Mouse (Mus musculus) intestine, embryonic 16.5 days (tissue): ENCODE measurements around the gene Ppp1r36. TPM values are rescaled to one million over a fixed set of nuclear protein-coding genes. Genes with fewer than 3 reads are reported as not detected.
A peak's percentile ranks its signal among the peaks of the same experiment; 100 is the strongest.

Experiments
- ATAC-seq: fragments of 200-750 bp; cut with Nextera tagmentation; 2 replicates; pipeline ENCODE4 v1.8.0; 2017; ENCODE audit warnings: moderate TSS enrichment, moderate library complexity
- H3K27ac ChIP-seq: fragments of 300-500 bp; sonication (generic); 2 replicates; pipeline ENCODE4 v1.5.1; 2014; ENCODE audit warnings: mild to moderate bottlenecking, low read length
- H3K27me3 ChIP-seq: fragments of 300-500 bp; sonication (generic); replicated peaks from 2 replicates; pipeline ENCODE4 v1.6.1; 2014; ENCODE audit warnings: low read length, control low read depth, mixed read lengths; ENCODE audit not compliant: control insufficient read depth, insufficient read depth
- H3K36me3 ChIP-seq: fragments of 300-500 bp; sonication (generic); 2 replicates; pipeline ENCODE4 v1.6.1; 2014; ENCODE audit warnings: low read length, control low read depth; ENCODE audit not compliant: control insufficient read depth, insufficient read depth
- H3K4me1 ChIP-seq: fragments of 300-500 bp; sonication (generic); 2 replicates; pipeline ENCODE4 v1.6.1; 2014; ENCODE audit warnings: low read length, control low read depth, mixed read lengths; ENCODE audit not compliant: control insufficient read depth, insufficient read depth
- H3K4me2 ChIP-seq: fragments of 300-500 bp; sonication (generic); 2 replicates; pipeline ENCODE4 v1.6.1; 2014; ENCODE audit warnings: low read depth, low read length, control low read depth
- H3K4me3 ChIP-seq: fragments of 300-500 bp; sonication (generic); 2 replicates; pipeline ENCODE4 v1.5.1; 2014; ENCODE audit warnings: mild to moderate bottlenecking, low read length
- H3K9ac ChIP-seq: fragments of 300-500 bp; sonication (generic); 2 replicates; pipeline ENCODE4 v1.6.1; 2014; ENCODE audit warnings: low read depth, low read length
- H3K9me3 ChIP-seq: fragments of 300-500 bp; sonication (generic); 2 replicates; pipeline ENCODE4 v1.6.1; 2016; ENCODE audit warnings: low read length, control low read depth; ENCODE audit not compliant: control insufficient read depth
- WGBS: fragments of 180-500 bp; shearing (Covaris S2); extraction: QIAGEN DNeasy Blood & Tissue Kit; methylation state at CpG from one replicate; pipeline ENCODE4 v1.1.7; 2014; 5-methylcytosine and 5-hydroxymethylcytosine counted together
- polyA plus RNA-seq: library from polyadenylated mRNA; unstranded; fragments of >200 nt; fragmentation: Nextera tagmentation; extraction: Ambion mirVana; gene quantifications from 2 replicates; pipeline ENCODE4 v1.2.1, GENCODE M21; 2015

Ppp1r36 gene
- polyA plus RNA-seq, 1 experiment from 2014 or later: 1.5 TPM

DNA sequence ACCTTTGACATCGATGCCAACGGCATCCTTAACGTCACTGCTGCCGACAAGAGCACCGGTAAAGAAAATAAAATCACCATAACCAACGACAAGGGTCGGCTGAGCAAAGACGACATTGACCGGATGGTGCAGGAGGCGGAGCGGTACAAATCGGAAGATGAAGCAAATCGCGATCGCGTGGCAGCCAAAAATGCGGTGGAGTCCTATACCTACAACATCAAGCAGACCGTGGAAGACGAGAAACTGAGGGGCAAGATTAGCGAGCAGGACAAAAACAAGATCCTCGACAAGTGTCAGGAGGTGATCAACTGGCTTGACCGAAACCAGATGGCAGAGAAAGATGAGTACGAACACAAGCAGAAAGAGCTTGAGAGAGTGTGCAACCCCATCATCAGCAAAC lies 11.4 kb upstream of the Ppp1r36 start:
- Histone ChIP-seq H3K4me2 (peak overlapping the region; percentile 93), H3K27ac (no peak overlapping the region), H3K36me3 (no peaks in the 10 kb centered on the region), H3K27me3 (peaks cover 27% of the 10 kb centered on the region), H3K9ac (no peak overlapping the region), H3K4me1 (peaks cover 21% of the 10 kb centered on the region), H3K9me3 (no peaks in the 10 kb centered on the region), H3K4me3 (peak overlapping the region; percentile 78)
- no peak for ATAC-seq
- WGBS: 6% methylated on average over 23 of the region's 23 CpGs

GRCm38 (mm10) chr12:76407184-76407583 lies 10.2 kb upstream of the Ppp1r36 start:
- WGBS: 57% methylated on average over 1 of the region's 1 CpGs
- no peak overlapping the region for H3K9ac ChIP-seq
- no peak overlapping the region for H3K27ac ChIP-seq
- H3K4me3 ChIP-seq: no peak overlapping the region
- no peaks in the 10 kb centered on the region for H3K9me3 ChIP-seq
- peaks cover 21% of the 10 kb centered on the region for H3K4me1 ChIP-seq
- ATAC-seq: no peak
- no peaks in the 10 kb centered on the region for H3K36me3 ChIP-seq
- no peak overlapping the region for H3K4me2 ChIP-seq
- peaks cover 27% of the 10 kb centered on the region for H3K27me3 ChIP-seq

DNA sequence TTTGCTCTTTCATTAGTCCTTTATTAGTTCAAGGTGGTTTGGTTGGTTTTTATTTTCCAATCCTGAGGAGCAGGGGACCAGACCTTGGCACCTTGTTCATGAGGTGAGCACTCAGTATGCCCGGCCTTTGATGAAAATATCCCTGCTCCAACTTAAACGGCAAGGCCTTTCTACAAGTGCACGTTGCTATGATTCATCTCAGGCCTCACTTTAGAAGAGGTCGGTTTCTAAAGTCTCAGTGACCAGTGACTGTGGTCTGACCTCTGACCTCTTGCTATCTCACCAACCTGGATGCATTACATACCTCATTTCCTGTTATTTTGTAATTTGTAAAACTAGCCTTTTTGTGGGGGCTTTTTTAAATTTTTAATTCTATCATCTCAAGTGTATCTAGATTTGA lies 8.2 kb upstream of the Ppp1r36 start:
- no peak overlapping the region for H3K4me2 ChIP-seq
- H3K4me3 ChIP-seq: no peak overlapping the region
- H3K9me3 ChIP-seq: no peaks in the 10 kb centered on the region
- H3K27ac ChIP-seq: no peak overlapping the region
- H3K36me3 ChIP-seq: no peaks in the 10 kb centered on the region
- H3K9ac ChIP-seq: no peak overlapping the region
- 59% methylated on average over 4 of the region's 4 CpGs for WGBS
- peaks cover 17% of the 10 kb centered on the region for H3K4me1 ChIP-seq
- peaks cover 27% of the 10 kb centered on the region for H3K27me3 ChIP-seq
- ATAC-seq: no peak

DNA sequence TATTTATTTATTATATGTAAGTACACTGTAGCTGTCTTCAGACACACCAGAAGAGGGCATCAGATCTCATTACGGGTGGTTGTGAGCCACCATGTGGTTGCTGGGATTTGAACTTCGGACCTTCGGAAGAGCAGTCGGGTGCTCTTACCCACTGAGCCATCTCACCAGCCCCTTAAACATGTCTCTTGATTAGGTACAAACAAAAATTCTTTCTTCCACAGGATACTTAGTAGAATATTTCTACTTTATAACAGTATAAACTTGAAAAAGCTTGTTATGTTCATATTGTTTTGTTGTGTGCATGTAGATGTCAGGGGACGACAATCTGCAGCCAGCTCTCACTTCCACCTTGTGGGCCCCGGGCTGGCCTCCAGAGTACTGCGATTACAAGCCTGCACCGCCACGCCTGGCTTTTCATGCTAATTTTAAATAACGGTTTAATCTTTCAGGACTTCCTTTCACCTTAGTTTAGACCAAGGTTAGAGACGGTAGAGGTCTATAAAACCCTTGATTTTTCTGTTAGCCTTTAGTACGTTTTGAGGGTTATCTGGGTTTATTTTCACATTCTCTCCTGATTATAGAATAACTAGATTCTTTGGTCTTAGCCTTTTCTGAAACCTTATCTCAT lies 1.8 kb upstream of the Ppp1r36 start:
- H3K36me3 ChIP-seq: no peaks in the 10 kb centered on the region
- ATAC-seq: no peak

GRCm38 (mm10) chr12:76418346-76418745 lies 1.0 kb downstream of the Ppp1r36 start:
- 96% methylated on average over 5 of the region's 5 CpGs for WGBS
- H3K4me3 ChIP-seq: no peak overlapping the region
- H3K36me3 ChIP-seq: no peaks in the 10 kb centered on the region
- H3K27me3 ChIP-seq: no peaks in the 10 kb centered on the region
- no peak overlapping the region for H3K9ac ChIP-seq
- no peak overlapping the region for H3K27ac ChIP-seq
- no peak for ATAC-seq
- no peak overlapping the region for H3K4me2 ChIP-seq
- H3K4me1 ChIP-seq: peaks cover 5% of the 10 kb centered on the region
- peaks cover 3% of the 10 kb centered on the region for H3K9me3 ChIP-seq

More for the DNA sequence above, 1.8 kb upstream of the Ppp1r36 start:
- Histone ChIP-seq H3K4me2 (no peak overlapping the region), H3K9me3 (peaks cover 3% of the 10 kb centered on the region), H3K4me1 (peaks cover 5% of the 10 kb centered on the region), H3K4me3 (no peak overlapping the region), H3K27me3 (no peaks in the 10 kb centered on the region), H3K9ac (no peak overlapping the region), H3K27ac (no peak overlapping the region)
- 74% methylated on average over 11 of the region's 12 CpGs for WGBS

DNA sequence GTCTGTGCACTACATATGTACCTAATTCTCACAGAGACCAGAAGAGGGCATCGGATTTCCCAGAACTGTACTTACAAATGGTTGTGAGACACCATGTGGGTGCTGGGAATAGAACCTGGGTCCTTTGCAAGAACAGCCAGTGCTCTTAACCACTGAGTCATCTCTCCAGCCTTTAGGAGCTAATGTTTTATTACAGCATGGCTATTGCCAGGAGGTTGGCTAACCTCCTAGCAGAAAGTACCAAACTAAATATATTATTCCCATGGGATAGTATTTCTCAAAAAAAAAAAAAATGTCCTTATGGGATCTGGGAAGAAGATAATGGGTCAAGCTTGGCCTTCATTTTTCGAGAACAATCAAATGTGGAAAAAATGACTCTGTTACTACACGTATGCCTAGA lies 7.9 kb downstream of the Ppp1r36 start:
- 91% methylated on average over 3 of the region's 3 CpGs for WGBS
- Histone ChIP-seq H3K4me3 (no peak overlapping the region), H3K9ac (no peak overlapping the region), H3K9me3 (no peaks in the 10 kb centered on the region), H3K27me3 (no peaks in the 10 kb centered on the region), H3K4me1 (no peaks in the 10 kb centered on the region), H3K36me3 (no peaks in the 10 kb centered on the region), H3K27ac (no peak overlapping the region), H3K4me2 (no peak overlapping the region)
- ATAC-seq: no peak

DNA sequence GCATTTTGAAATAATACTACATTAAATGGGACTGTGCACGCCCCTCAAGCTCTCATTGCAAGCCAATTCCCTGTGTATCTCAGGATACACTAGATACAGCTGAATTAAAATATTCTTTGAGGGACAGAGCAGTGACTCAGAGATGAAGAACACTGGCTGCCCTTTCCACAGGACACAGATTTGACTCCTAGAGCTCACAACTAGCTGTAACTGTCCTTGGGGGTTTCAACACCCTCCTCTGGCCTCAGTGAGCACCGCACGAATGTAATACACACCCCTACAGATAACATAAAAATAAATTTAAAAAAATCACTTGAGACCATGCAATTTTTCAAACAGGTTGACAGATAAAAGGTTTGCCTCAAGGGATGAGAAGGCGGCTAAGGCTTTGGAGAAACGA lies 10.2 kb downstream of the Ppp1r36 start:
- Histone ChIP-seq H3K36me3 (no peaks in the 10 kb centered on the region), H3K4me1 (no peaks in the 10 kb centered on the region), H3K9me3 (no peaks in the 10 kb centered on the region), H3K27ac (no peak overlapping the region), H3K4me3 (no peak overlapping the region), H3K9ac (no peak overlapping the region), H3K4me2 (no peak overlapping the region), H3K27me3 (no peaks in the 10 kb centered on the region)
- WGBS: 56% methylated on average over 5 of the region's 5 CpGs
- no peak for ATAC-seq

DNA sequence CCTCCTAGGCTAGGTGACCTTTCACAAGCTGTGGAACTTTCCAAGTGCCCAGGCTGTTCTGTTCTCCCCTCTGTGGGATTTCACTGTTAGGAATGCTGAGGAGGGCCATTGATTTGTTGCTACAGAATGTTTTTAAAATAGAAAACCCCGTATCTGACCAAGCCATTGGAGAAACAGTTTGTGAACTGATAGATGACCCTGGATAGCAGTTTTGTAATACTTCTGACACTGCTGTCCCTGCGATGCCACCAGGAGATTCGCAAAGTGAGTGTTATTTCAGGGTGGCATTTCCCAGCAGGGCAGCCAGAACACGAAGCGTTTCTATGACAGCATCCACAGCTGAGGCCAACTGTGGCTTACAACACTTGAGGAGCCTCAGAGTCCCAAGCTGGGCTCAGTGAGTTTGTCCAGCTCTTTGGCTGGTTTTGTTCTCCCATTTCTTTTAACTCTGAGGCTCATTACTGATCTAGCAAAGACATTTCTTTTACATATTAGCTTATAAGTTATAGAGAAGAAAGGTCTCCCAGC lies 13.6 kb downstream of the Ppp1r36 start:
- 49% methylated on average over 5 of the region's 5 CpGs for WGBS

GRCm38 (mm10) chr12:76431431-76431830 lies 14.1 kb downstream of the Ppp1r36 start:
- Histone ChIP-seq H3K27me3 (no peaks in the 10 kb centered on the region), H3K4me1 (peaks cover 6% of the 10 kb centered on the region; the same call in 1 of the 2 replicates), H3K4me3 (no peak overlapping the region), H3K9me3 (no peaks in the 10 kb centered on the region), H3K9ac (no peak overlapping the region), H3K36me3 (no peaks in the 10 kb centered on the region), H3K27ac (no peak overlapping the region), H3K4me2 (no peak overlapping the region)
- ATAC-seq: no peak
- 72% methylated on average over 6 of the region's 6 CpGs for WGBS

More for the DNA sequence above, 13.6 kb downstream of the Ppp1r36 start:
- H3K4me1 ChIP-seq: peaks cover 6% of the 10 kb centered on the region; the same call in 1 of the 2 replicates
- no peak overlapping the region for H3K4me2 ChIP-seq
- no peak overlapping the region for H3K4me3 ChIP-seq
- ATAC-seq: no peak
- no peaks in the 10 kb centered on the region for H3K9me3 ChIP-seq
- no peaks in the 10 kb centered on the region for H3K36me3 ChIP-seq
- H3K27ac ChIP-seq: no peak overlapping the region
- no peaks in the 10 kb centered on the region for H3K27me3 ChIP-seq
- no peak overlapping the region for H3K9ac ChIP-seq

DNA sequence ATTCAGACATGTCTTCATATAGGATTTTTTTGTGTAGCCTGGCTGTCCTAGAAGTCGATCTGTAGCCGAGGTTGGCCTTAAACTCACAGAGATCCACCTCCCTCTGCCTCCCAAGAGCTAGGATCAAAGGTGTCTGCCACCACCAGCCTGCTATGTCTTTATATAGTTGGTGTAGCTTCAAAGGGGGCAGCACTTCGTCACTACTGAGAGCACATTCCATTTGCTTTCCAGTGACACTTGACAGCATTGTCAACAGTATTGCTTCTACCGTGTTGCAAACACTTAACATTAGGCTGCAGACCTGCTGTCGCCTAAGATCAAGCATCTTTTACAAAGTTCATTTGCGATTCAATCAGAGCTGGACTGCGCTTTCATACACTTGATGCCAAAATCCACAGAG lies 16.8 kb downstream of the Ppp1r36 start:
- H3K27me3 ChIP-seq: no peaks in the 10 kb centered on the region
- no peaks in the 10 kb centered on the region for H3K36me3 ChIP-seq
- H3K27ac ChIP-seq: no peak overlapping the region
- 51% methylated on average over 7 of the region's 7 CpGs for WGBS
- H3K4me2 ChIP-seq: no peak overlapping the region
- H3K4me3 ChIP-seq: no peak overlapping the region
- no peak overlapping the region for H3K9ac ChIP-seq
- ATAC-seq: no peak
- peaks cover 6% of the 10 kb centered on the region; the same call in 1 of the 2 replicates for H3K4me1 ChIP-seq
- H3K9me3 ChIP-seq: no peaks in the 10 kb centered on the region
